Mouse (Mus musculus) liver, embryonic 16.5 days (tissue): ENCODE results near the gene Lrp5. TPM values are rescaled to one million over a fixed set of nuclear protein-coding genes. Genes with fewer than 3 reads are reported as not detected.

Source experiments
- ATAC-seq: fragments of 200-750 bp; cut with Nextera tagmentation; 2 replicates; pipeline ENCODE4 v1.8.0; 2017; ENCODE audit warnings: low read depth, mild to moderate bottlenecking, moderate number of reproducible peaks, moderate library complexity
- H3K27ac ChIP-seq: fragments of 300-500 bp; sonication (generic); 2 replicates; pipeline ENCODE4 v1.5.1; 2014; ENCODE audit warnings: mild to moderate bottlenecking, low read length
- H3K27me3 ChIP-seq: fragments of 300-500 bp; sonication (generic); 2 replicates; pipeline ENCODE4 v1.6.1; 2014; ENCODE audit warnings: low read depth, low read length, mixed read lengths; ENCODE audit not compliant: control insufficient read depth, insufficient read depth
- H3K36me3 ChIP-seq: fragments of 300-500 bp; sonication (generic); 2 replicates; pipeline ENCODE4 v1.6.1; 2014; ENCODE audit warnings: mild to moderate bottlenecking; ENCODE audit not compliant: control insufficient read depth, insufficient read depth
- H3K4me1 ChIP-seq: fragments of 300-500 bp; sonication (generic); 2 replicates; pipeline ENCODE4 v1.6.1; 2014; ENCODE audit warnings: low read depth, low read length, mixed read lengths; ENCODE audit not compliant: control insufficient read depth
- H3K4me2 ChIP-seq: fragments of 300-500 bp; sonication (generic); 2 replicates; pipeline ENCODE4 v1.6.1; 2014; ENCODE audit warnings: low read depth, low read length, mixed read lengths
- H3K4me3 ChIP-seq: fragments of 300-500 bp; sonication (generic); 2 replicates; pipeline ENCODE4 v1.5.1; 2014; ENCODE audit warnings: low read depth, mild to moderate bottlenecking, low read length
- H3K9ac ChIP-seq: fragments of 300-500 bp; sonication (generic); 2 replicates; pipeline ENCODE4 v1.6.1; 2014; ENCODE audit warnings: low read depth, low read length
- H3K9me3 ChIP-seq: fragments of 300-500 bp; sonication (generic); replicated peaks from 2 replicates; pipeline ENCODE4 v1.6.1; 2016; ENCODE audit warnings: low read length; ENCODE audit not compliant: control insufficient read depth
- WGBS: fragments of 180-500 bp; shearing (Covaris S2); extraction: QIAGEN DNeasy Blood & Tissue Kit; methylation state at CpG from one replicate; pipeline ENCODE4 v1.1.7; 2014; ENCODE audit not compliant: insufficient replicate concordance; 5-methylcytosine and 5-hydroxymethylcytosine counted together
- polyA plus RNA-seq: library from polyadenylated mRNA; unstranded; fragments of >200 nt; fragmentation: Nextera tagmentation; extraction: Ambion mirVana; gene quantifications from 2 replicates; pipeline ENCODE4 v1.2.1, GENCODE M21; 2015

The Lrp5 gene
- polyA plus RNA-seq, 1 experiment from 2014 or later = 2.7 TPM

DNA sequence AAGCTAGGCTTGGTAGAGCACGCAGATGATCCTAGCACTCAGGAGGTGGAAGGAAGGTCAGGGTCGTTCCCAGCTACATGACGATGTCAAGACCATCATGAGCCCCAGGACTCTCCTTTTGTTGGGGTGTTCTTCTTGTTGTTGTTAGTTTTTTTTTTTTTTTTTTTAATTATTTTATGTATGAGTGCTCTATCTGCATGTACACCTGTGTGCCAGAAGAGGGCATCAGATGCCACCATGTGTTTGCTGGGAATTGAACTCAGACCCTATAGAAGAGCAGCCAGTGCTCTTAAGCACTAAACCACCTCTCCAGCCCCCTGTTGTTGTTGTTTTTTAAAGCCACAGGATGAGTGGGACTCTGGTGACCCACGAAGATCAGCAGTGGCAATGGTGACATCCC, 63.1 kb downstream of the Lrp5 start:
- Histone ChIP-seq H3K27me3 (no peaks in the 10 kb centered on the region), H3K4me2 (no peak overlapping the region), H3K36me3 (peaks cover 25% of the 10 kb centered on the region), H3K4me1 (no peaks in the 10 kb centered on the region), H3K9ac (no peak overlapping the region), H3K9me3 (no peaks in the 10 kb centered on the region), H3K4me3 (no peak overlapping the region), H3K27ac (no peak overlapping the region)
- 78% methylated on average over 4 of the region's 4 CpGs for WGBS
- no peak for ATAC-seq

DNA sequence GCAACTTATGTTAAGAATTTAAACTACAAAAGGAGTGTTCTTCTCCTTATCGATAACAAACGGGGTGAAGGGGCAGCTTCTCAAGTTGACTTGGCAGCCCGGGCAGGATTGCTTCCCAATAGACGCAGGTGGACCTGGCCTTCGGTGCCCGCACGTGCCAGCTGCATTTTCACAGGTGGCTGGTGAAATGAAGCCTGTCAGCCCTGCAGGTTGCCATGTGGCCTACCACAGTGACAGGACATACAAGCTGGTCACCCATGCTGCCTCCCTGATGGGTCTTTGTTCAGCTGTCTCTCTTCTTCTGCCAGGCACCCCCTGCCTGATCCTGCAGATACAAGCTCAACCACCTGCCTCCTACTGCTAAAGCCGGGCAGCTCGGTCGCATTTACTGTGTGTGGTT, 65.5 kb downstream of the Lrp5 start:
- Histone ChIP-seq H3K36me3 (peaks cover 21% of the 10 kb centered on the region), H3K27ac (no peak overlapping the region), H3K4me2 (no peak overlapping the region), H3K4me1 (no peaks in the 10 kb centered on the region), H3K4me3 (no peak overlapping the region), H3K9ac (no peak overlapping the region), H3K9me3 (no peaks in the 10 kb centered on the region), H3K27me3 (no peaks in the 10 kb centered on the region)
- ATAC-seq = no peak
- 81% methylated on average over 10 of the region's 10 CpGs for WGBS

- H3K27ac ChIP-seq = no peak overlapping the region
- H3K4me2 ChIP-seq = no peak overlapping the region
- H3K9me3 ChIP-seq = no peaks in the 10 kb centered on the region
- WGBS = 67% methylated on average over 2 of the region's 2 CpGs
- no peak for ATAC-seq
- H3K9ac ChIP-seq = no peak overlapping the region
- H3K36me3 ChIP-seq = peaks cover 21% of the 10 kb centered on the region
- no peaks in the 10 kb centered on the region for H3K4me1 ChIP-seq
- no peak overlapping the region for H3K4me3 ChIP-seq
- no peaks in the 10 kb centered on the region for H3K27me3 ChIP-seq
Measured at GRCm38 (mm10) chr19:3619359-3619758, 67.0 kb downstream of the Lrp5 start.

- no peak for ATAC-seq
- Histone ChIP-seq H3K9me3 (no peaks in the 10 kb centered on the region), H3K27me3 (no peaks in the 10 kb centered on the region), H3K4me2 (no peak overlapping the region), H3K4me1 (peaks cover 4% of the 10 kb centered on the region; the same call in 1 of the 2 replicates), H3K4me3 (no peak overlapping the region), H3K9ac (no peak overlapping the region), H3K36me3 (peaks cover 8% of the 10 kb centered on the region), H3K27ac (no peak overlapping the region)
- 77% methylated on average over 10 of the region's 10 CpGs for whole genome bisulfite sequencing
Measured at GRCm38 (mm10) chr19:3613991-3614390, 72.4 kb downstream of the Lrp5 start.

GRCm38 (mm10) chr19:3612534-3613273, 73.7 kb downstream of the Lrp5 start:
- Histone ChIP-seq H3K27me3 (no peaks in the 10 kb centered on the region), H3K4me1 (peaks cover 4% of the 10 kb centered on the region; the same call in 1 of the 2 replicates), H3K4me2 (no peak overlapping the region), H3K9ac (no peak overlapping the region), H3K4me3 (no peak overlapping the region), H3K9me3 (no peaks in the 10 kb centered on the region), H3K36me3 (peaks cover 8% of the 10 kb centered on the region; the same call in 1 of the 2 replicates), H3K27ac (no peak overlapping the region)
- WGBS = 69% methylated on average over 4 of the region's 4 CpGs
- peak; percentile 71 for ATAC-seq

DNA sequence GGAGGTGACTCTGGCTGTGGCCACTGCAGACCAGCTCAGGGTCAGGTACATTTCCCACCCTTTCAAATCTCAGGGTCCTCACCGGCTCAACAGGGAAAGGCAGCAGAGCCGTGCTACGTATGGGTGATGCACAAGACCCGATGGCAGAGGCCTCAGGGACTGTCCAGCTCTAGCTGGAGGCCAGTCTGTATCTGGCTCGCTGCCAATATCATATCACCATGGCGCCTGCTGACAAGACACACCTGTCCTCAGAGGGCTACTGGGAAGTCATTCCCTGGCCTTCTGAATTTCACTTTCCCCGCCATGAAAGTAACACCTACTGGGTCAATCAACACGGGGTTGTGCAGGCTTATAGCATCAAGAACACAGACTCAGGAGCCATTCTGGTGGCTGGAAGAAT, 74.6 kb downstream of the Lrp5 start:
- H3K4me3 ChIP-seq = no peak overlapping the region
- no peak overlapping the region for H3K4me2 ChIP-seq
- 66% methylated on average over 8 of the region's 8 CpGs for WGBS
- no peaks in the 10 kb centered on the region for H3K9me3 ChIP-seq
- H3K4me1 ChIP-seq = peaks cover 4% of the 10 kb centered on the region; the same call in 1 of the 2 replicates
- peaks cover 8% of the 10 kb centered on the region; the same call in 1 of the 2 replicates for H3K36me3 ChIP-seq
- no peak for ATAC-seq
- H3K27ac ChIP-seq = no peak overlapping the region
- no peak overlapping the region for H3K9ac ChIP-seq
- H3K27me3 ChIP-seq = no peaks in the 10 kb centered on the region

DNA sequence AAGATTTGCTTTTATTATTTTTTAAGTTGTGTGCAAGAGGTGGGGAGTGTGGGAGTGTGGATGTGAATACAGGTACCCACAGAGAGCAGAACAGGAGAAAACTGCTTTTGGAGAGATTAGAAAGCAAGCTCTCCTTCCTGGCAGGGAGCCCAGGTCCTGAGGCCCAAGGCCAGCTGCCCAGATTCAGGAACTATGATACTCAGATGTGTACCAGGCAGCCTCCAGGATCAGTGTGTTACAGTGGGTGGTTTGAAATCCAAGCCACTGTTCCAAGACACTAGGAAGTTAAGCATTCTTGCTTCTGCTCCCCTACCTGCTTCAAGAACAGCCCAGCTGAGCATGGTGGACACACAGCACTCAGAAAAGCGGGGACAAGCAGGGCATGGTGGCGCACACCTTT, 75.5 kb downstream of the Lrp5 start:
- WGBS = 81% methylated on average over 2 of the region's 2 CpGs
- no peak overlapping the region for H3K4me3 ChIP-seq
- no peaks in the 10 kb centered on the region for H3K9me3 ChIP-seq
- no peaks in the 10 kb centered on the region for H3K27me3 ChIP-seq
- no peak overlapping the region for H3K9ac ChIP-seq
- ATAC-seq = no peak
- no peak overlapping the region for H3K4me2 ChIP-seq
- peaks cover 8% of the 10 kb centered on the region; the same call in 1 of the 2 replicates for H3K36me3 ChIP-seq
- peaks cover 4% of the 10 kb centered on the region; the same call in 1 of the 2 replicates for H3K4me1 ChIP-seq
- no peak overlapping the region for H3K27ac ChIP-seq

DNA sequence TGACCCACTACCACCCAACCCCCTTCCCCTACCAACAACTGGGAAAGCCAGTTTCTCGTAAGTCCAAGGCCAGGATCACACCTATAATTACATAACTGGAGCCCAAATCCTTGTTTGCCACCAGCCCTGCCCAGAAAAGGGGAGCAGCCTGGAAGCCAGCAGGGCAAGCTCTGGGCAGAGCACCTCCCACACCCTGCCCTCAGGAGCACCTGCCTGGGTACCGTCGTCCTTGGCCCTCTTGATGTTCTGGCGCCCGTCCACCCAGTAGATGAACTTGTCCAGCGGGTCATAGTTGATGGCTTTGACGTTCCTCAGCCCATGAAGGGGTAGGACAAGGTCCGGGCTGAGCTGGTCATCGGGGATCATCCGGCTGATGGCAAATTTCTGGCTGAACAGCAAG, 76.5 kb downstream of the Lrp5 start:
- ATAC-seq = no peak
- no peak overlapping the region for H3K4me2 ChIP-seq
- H3K36me3 ChIP-seq = peaks cover 8% of the 10 kb centered on the region; the same call in 1 of the 2 replicates
- H3K27ac ChIP-seq = no peak overlapping the region
- WGBS = 66% methylated on average over 10 of the region's 10 CpGs
- peaks cover 4% of the 10 kb centered on the region; the same call in 1 of the 2 replicates for H3K4me1 ChIP-seq
- no peaks in the 10 kb centered on the region for H3K9me3 ChIP-seq
- no peak overlapping the region for H3K4me3 ChIP-seq
- H3K9ac ChIP-seq = no peak overlapping the region
- H3K27me3 ChIP-seq = no peaks in the 10 kb centered on the region

- Histone ChIP-seq H3K9me3 (no peaks in the 10 kb centered on the region), H3K4me3 (no peak overlapping the region), H3K27me3 (no peaks in the 10 kb centered on the region), H3K27ac (no peak overlapping the region), H3K9ac (no peak overlapping the region), H3K4me2 (no peak overlapping the region), H3K4me1 (peaks cover 6% of the 10 kb centered on the region), H3K36me3 (peaks cover 12% of the 10 kb centered on the region)
- no peak for ATAC-seq
- WGBS = 71% methylated on average over 5 of the region's 5 CpGs
Measured at GRCm38 (mm10) chr19:3594316-3594715, 92.0 kb downstream of the Lrp5 start.
